Mouse (Mus musculus): ENCODE data around the gene Cfap54. TPM values are rescaled to one million over a fixed set of nuclear protein-coding genes. Genes with fewer than 3 reads are reported as not detected.

Cfap54 gene
- polyA plus RNA-seq, 1 experiment: 0.09 TPM

GRCm38 (mm10) chr10:92821499-92821898 lies 259.9 kb downstream of the Cfap54 start:
- Histone ChIP-seq H3K4me1 (ENCODE audit: control insufficient read depth, insufficient read depth, insufficient read length) (no peaks in the 10 kb centered on the region), H3K4me3 (ENCODE audit: extremely low read depth, insufficient read depth, insufficient read length) (no peak overlapping the region), H3K27me3 (ENCODE audit: control insufficient read depth, insufficient read depth, low read length) (no peaks in the 10 kb centered on the region), H3K27ac (ENCODE audit: insufficient read depth, low read length) (no peak overlapping the region), H3K36me3 (ENCODE audit: control insufficient read depth, insufficient read depth, low read length) (no peaks in the 10 kb centered on the region)
- WGBS: 88% methylated on average over 4 of the region's 4 CpGs
- TF ChIP-seq POLR2A (IDR thresholded peaks at IDR 0.05; ENCODE audit: low read depth, low read length): no peak
- TF ChIP-seq CTCF (IDR thresholded peaks at IDR 0.05; ENCODE audit: extremely low read depth, insufficient read depth, insufficient read length, insufficient replicate concordance): no peak
- no peak for DNase-seq (ENCODE audit: low read depth in 1 of 2, low spot score in 2 of 2)

- Histone ChIP-seq H3K27ac (ENCODE audit: insufficient read depth, low read length) (no peak overlapping the region), H3K4me1 (ENCODE audit: control insufficient read depth, insufficient read depth, insufficient read length) (no peaks in the 10 kb centered on the region), H3K4me3 (ENCODE audit: extremely low read depth, insufficient read depth, insufficient read length) (no peak overlapping the region), H3K27me3 (ENCODE audit: control insufficient read depth, insufficient read depth, low read length) (no peaks in the 10 kb centered on the region), H3K36me3 (ENCODE audit: control insufficient read depth, insufficient read depth, low read length) (no peaks in the 10 kb centered on the region)
- DNase-seq (ENCODE audit: low read depth in 1 of 2, low spot score in 2 of 2): no peak
- 64% methylated on average over 5 of the region's 5 CpGs for WGBS
- TF ChIP-seq CTCF (IDR thresholded peaks at IDR 0.05; ENCODE audit: extremely low read depth, insufficient read depth, insufficient read length, insufficient replicate concordance): no peak
- TF ChIP-seq POLR2A (IDR thresholded peaks at IDR 0.05; ENCODE audit: low read depth, low read length): no peak
Observed at GRCm38 (mm10) chr10:92818190-92818589, 263.2 kb downstream of the Cfap54 start.

- TF ChIP-seq POLR2A (IDR thresholded peaks at IDR 0.05; ENCODE audit: low read depth, low read length): no peak
- no peak for TF ChIP-seq CTCF (IDR thresholded peaks at IDR 0.05; ENCODE audit: extremely low read depth, insufficient read depth, insufficient read length, insufficient replicate concordance)
- no peak overlapping the region for H3K4me3 ChIP-seq (ENCODE audit: extremely low read depth, insufficient read depth, insufficient read length)
- no peaks in the 10 kb centered on the region for H3K27me3 ChIP-seq (ENCODE audit: control insufficient read depth, insufficient read depth, low read length)
- 81% methylated on average over 5 of the region's 5 CpGs for WGBS
- DNase-seq (ENCODE audit: low read depth in 1 of 2, low spot score in 2 of 2): no peak
- H3K4me1 ChIP-seq (ENCODE audit: control insufficient read depth, insufficient read depth, insufficient read length): no peaks in the 10 kb centered on the region
- H3K27ac ChIP-seq (ENCODE audit: insufficient read depth, low read length): no peak overlapping the region
- no peaks in the 10 kb centered on the region for H3K36me3 ChIP-seq (ENCODE audit: control insufficient read depth, insufficient read depth, low read length)
Observed at GRCm38 (mm10) chr10:92816903-92817302, 264.5 kb downstream of the Cfap54 start.

GRCm38 (mm10) chr10:92810894-92811293 lies 270.5 kb downstream of the Cfap54 start:
- Histone ChIP-seq H3K36me3 (ENCODE audit: control insufficient read depth, insufficient read depth, low read length) (no peaks in the 10 kb centered on the region), H3K27me3 (ENCODE audit: control insufficient read depth, insufficient read depth, low read length) (no peaks in the 10 kb centered on the region), H3K4me3 (ENCODE audit: extremely low read depth, insufficient read depth, insufficient read length) (no peak overlapping the region), H3K27ac (ENCODE audit: insufficient read depth, low read length) (no peak overlapping the region), H3K4me1 (ENCODE audit: control insufficient read depth, insufficient read depth, insufficient read length) (no peaks in the 10 kb centered on the region)
- DNase-seq (ENCODE audit: low read depth in 1 of 2, low spot score in 2 of 2): no peak
- 87% methylated on average over 9 of the region's 9 CpGs for whole genome bisulfite sequencing
- TF ChIP-seq CTCF (IDR thresholded peaks at IDR 0.05; ENCODE audit: extremely low read depth, insufficient read depth, insufficient read length, insufficient replicate concordance) (no peak), POLR2A (IDR thresholded peaks at IDR 0.05; ENCODE audit: low read depth, low read length) (no peak)

- no peak for TF ChIP-seq CTCF (IDR thresholded peaks at IDR 0.05; ENCODE audit: extremely low read depth, insufficient read depth, insufficient read length, insufficient replicate concordance)
- no peak for TF ChIP-seq POLR2A (IDR thresholded peaks at IDR 0.05; ENCODE audit: low read depth, low read length)
- WGBS: 90% methylated on average over 10 of the region's 10 CpGs
- Histone ChIP-seq H3K4me3 (ENCODE audit: extremely low read depth, insufficient read depth, insufficient read length) (no peak overlapping the region), H3K27me3 (ENCODE audit: control insufficient read depth, insufficient read depth, low read length) (no peaks in the 10 kb centered on the region), H3K27ac (ENCODE audit: insufficient read depth, low read length) (no peak overlapping the region), H3K4me1 (ENCODE audit: control insufficient read depth, insufficient read depth, insufficient read length) (no peaks in the 10 kb centered on the region), H3K36me3 (ENCODE audit: control insufficient read depth, insufficient read depth, low read length) (no peaks in the 10 kb centered on the region)
- DNase-seq (ENCODE audit: low read depth in 1 of 2, low spot score in 2 of 2): no peak
Observed at GRCm38 (mm10) chr10:92791908-92792307, 289.5 kb downstream of the Cfap54 start.

GRCm38 (mm10) chr10:92791531-92791900 lies 289.9 kb downstream of the Cfap54 start:
- Histone ChIP-seq H3K4me3 (ENCODE audit: extremely low read depth, insufficient read depth, insufficient read length) (no peak overlapping the region), H3K27me3 (ENCODE audit: control insufficient read depth, insufficient read depth, low read length) (no peaks in the 10 kb centered on the region), H3K4me1 (ENCODE audit: control insufficient read depth, insufficient read depth, insufficient read length) (no peaks in the 10 kb centered on the region), H3K27ac (ENCODE audit: insufficient read depth, low read length) (no peak overlapping the region), H3K36me3 (ENCODE audit: control insufficient read depth, insufficient read depth, low read length) (no peaks in the 10 kb centered on the region)
- no peak for TF ChIP-seq POLR2A (IDR thresholded peaks at IDR 0.05; ENCODE audit: low read depth, low read length)
- TF ChIP-seq CTCF (IDR thresholded peaks at IDR 0.05; ENCODE audit: extremely low read depth, insufficient read depth, insufficient read length, insufficient replicate concordance): no peak
- 89% methylated on average over 9 of the region's 9 CpGs for WGBS
- DNase-seq (ENCODE audit: low read depth in 1 of 2, low spot score in 2 of 2): no peak

- TF ChIP-seq CTCF (IDR thresholded peaks at IDR 0.05; ENCODE audit: extremely low read depth, insufficient read depth, insufficient read length, insufficient replicate concordance): no peak
- TF ChIP-seq POLR2A (IDR thresholded peaks at IDR 0.05; ENCODE audit: low read depth, low read length): no peak
- Histone ChIP-seq H3K36me3 (ENCODE audit: control insufficient read depth, insufficient read depth, low read length) (no peaks in the 10 kb centered on the region), H3K27me3 (ENCODE audit: control insufficient read depth, insufficient read depth, low read length) (no peaks in the 10 kb centered on the region), H3K27ac (ENCODE audit: insufficient read depth, low read length) (no peak overlapping the region), H3K4me3 (ENCODE audit: extremely low read depth, insufficient read depth, insufficient read length) (no peak overlapping the region), H3K4me1 (ENCODE audit: control insufficient read depth, insufficient read depth, insufficient read length) (no peaks in the 10 kb centered on the region)
- 59% methylated on average over 7 of the region's 7 CpGs for WGBS
- peak in 1 of 2 experiments; percentile 2 for DNase-seq (ENCODE audit: low read depth in 1 of 2, low spot score in 2 of 2)
Observed at GRCm38 (mm10) chr10:92790893-92791530, 290.4 kb downstream of the Cfap54 start.

Measured in spleen, adult 2 months (tissue).